Mouse (Mus musculus): ENCODE measurements at regions not wholly inside any gene's neighbourhood (a gene's known extent, or its start where the extent isn't known, plus 50 kb on each side); places are given as distances from the start of the nearest gene placed in this dataset.
A peak's percentile ranks its signal among the peaks of the same experiment; 100 is the strongest.

DNA sequence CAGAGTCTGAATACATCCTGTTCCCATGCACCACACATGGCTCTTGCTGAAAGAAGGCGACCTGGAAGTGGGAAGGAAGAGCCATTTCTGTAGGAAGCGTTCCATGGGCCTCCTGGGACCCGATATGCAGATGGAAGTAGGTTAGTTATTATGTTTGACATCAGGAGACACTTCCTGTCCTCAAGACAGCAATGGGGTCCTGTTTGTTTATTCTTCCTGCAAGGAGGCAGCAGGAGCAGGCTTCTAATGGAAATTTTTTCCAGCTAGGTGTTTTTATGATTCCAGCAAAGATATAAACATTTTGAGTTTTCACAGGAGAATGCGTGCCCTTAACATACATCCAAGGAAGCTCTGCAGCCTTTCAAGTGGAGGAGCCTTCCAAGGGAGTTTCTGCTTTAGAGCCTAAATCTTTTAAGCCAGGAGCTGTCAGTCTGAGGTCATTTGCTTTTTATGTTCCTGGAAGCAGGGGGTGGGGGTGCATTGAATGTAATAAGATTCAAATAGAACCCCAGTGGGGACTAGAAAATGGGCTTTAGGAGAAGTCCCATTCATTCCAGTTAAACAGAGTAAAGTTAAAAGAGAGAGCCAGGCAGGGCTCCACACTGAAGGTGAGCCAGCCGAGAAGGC is 146.9 kb downstream of the Kcnj2 start:
- 38% methylated on average over 5 of the region's 5 CpGs for WGBS

DNA sequence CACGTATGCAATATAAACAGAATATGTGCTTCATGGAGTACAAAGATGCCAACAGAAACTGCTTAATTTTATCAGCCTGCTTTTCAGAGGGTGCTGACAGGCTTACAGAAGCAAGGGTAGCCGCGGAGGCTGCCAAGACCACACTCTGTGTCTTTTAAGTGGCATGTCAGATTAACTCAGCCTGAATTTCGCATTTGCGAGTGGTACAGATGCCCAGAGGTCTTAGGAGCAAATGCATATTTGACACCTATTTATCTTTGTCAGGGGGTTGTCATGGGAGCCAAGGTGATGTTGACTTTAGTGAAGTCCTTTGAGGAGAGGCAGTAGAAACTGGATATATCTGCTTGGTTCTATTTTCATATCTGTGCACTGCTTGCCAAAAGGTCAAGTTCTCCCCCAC is 149.0 kb downstream of the Kcnj2 start:
- Histone ChIP-seq H3K9me3 (peaks cover 3% of the 10 kb centered on the region; the same call in 1 of the 2 replicates), H3K27me3 (replicated peaks; ENCODE audit: low read depth, poor library complexity, severe bottlenecking) (no peaks in the 10 kb centered on the region), H3K36me3 (replicated peaks) (no peaks in the 10 kb centered on the region), H3K4me3 (no peak overlapping the region), H3K27ac (replicated peaks) (no peak overlapping the region), H3K4me1 (peaks cover 16% of the 10 kb centered on the region)
- 82% methylated on average over 5 of the region's 5 CpGs for WGBS
- DNase-seq (ENCODE audit: low spot score) = no peak

More for the DNA sequence above, 146.9 kb downstream of the Kcnj2 start:
- peak; percentile 13 for DNase-seq (ENCODE audit: low spot score)
- peaks cover 16% of the 10 kb centered on the region for H3K4me1 ChIP-seq
- no peaks in the 10 kb centered on the region for H3K27me3 ChIP-seq (replicated peaks; ENCODE audit: low read depth, poor library complexity, severe bottlenecking)
- H3K36me3 ChIP-seq (replicated peaks) = no peaks in the 10 kb centered on the region
- H3K9me3 ChIP-seq = peaks cover 3% of the 10 kb centered on the region; the same call in 1 of the 2 replicates
- peak overlapping the region; percentile 69 for H3K27ac ChIP-seq (replicated peaks)
- H3K4me3 ChIP-seq = no peak overlapping the region

DNA sequence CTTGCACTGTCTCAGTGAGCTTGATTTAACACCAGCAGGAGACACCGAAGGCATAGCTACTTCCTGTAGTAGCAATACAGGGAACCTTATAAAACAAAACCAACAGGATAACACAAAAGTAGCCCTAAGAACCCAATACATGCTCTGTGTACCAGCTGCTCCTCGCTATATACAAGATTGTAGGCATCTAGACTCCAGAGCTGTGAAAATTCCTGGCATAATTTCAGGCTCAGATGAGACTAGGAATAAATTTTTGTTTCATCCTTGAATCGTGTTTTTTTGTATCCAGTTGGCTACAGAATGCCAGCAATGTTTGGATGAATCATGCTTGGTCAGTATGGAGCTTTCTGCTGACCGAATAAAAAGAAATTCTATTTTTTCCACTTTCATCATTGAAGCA is 157.9 kb downstream of the Kcnj2 start:
- Histone ChIP-seq H3K4me1 (no peaks in the 10 kb centered on the region), H3K4me3 (no peak overlapping the region), H3K9me3 (peaks cover 2% of the 10 kb centered on the region; the same call in 1 of the 2 replicates), H3K27me3 (replicated peaks; ENCODE audit: low read depth, poor library complexity, severe bottlenecking) (no peaks in the 10 kb centered on the region), H3K36me3 (replicated peaks) (no peaks in the 10 kb centered on the region), H3K27ac (replicated peaks) (no peak overlapping the region)
- WGBS = 92% methylated on average over 4 of the region's 4 CpGs
- DNase-seq (ENCODE audit: low spot score) = no peak

GRCm38 (mm10) chr11:111227305-111227704 is 161.3 kb downstream of the Kcnj2 start:
- 75% methylated on average over 1 of the region's 1 CpGs for WGBS
- Histone ChIP-seq H3K27ac (replicated peaks) (no peak overlapping the region), H3K36me3 (replicated peaks) (no peaks in the 10 kb centered on the region), H3K4me1 (no peaks in the 10 kb centered on the region), H3K9me3 (peaks cover 2% of the 10 kb centered on the region; the same call in 1 of the 2 replicates), H3K27me3 (replicated peaks; ENCODE audit: low read depth, poor library complexity, severe bottlenecking) (no peaks in the 10 kb centered on the region), H3K4me3 (no peak overlapping the region)
- DNase-seq (ENCODE audit: low spot score) = no peak

DNA sequence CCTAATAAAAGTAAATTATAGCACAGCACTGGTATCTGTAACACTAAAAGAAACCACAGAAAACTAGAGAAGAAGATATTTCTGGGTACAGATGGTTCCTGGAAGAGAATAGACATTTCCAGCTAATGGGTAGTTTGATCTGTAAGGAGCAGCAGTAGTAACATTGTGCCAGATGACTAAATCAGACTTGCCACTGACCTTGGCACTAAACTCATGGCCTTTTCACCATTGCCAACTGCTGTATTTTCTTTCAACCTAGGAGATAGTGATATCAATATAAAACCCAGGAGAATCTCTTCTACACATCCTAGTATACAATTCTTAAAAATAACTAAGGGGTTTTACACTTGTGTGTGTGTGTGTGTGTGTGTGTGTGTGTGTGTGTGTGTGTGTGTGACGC is 170.8 kb downstream of the Kcnj2 start:
- Histone ChIP-seq H3K4me1 (no peaks in the 10 kb centered on the region), H3K4me3 (no peak overlapping the region), H3K27me3 (replicated peaks; ENCODE audit: low read depth, poor library complexity, severe bottlenecking) (no peaks in the 10 kb centered on the region), H3K9me3 (no peaks in the 10 kb centered on the region), H3K27ac (replicated peaks) (no peak overlapping the region), H3K36me3 (replicated peaks) (no peaks in the 10 kb centered on the region)
- WGBS = 91% methylated on average over 1 of the region's 1 CpGs
- DNase-seq (ENCODE audit: low spot score) = no peak

DNA sequence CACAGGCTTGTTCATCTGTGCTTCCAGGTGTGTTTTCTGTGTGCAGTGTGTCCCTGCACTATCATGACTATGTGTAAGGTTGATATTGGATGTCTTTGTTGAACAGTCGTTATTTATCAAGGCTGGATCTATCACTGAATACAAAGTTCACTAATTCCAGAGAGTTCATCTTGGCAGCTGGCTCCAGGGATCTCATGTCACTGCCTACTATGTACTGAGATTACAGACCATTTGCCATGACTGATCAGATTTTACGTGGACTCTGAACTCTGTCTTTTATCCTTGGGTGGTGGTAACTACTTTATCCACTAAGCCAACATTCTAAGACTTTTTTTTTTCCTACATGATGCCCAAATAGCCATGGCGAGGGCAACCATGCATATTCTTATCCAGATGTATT is 173.8 kb downstream of the Kcnj2 start:
- no peak overlapping the region for H3K27ac ChIP-seq (replicated peaks)
- 77% methylated on average over 3 of the region's 3 CpGs for WGBS
- H3K4me3 ChIP-seq = no peak overlapping the region
- H3K4me1 ChIP-seq = no peaks in the 10 kb centered on the region
- no peaks in the 10 kb centered on the region for H3K36me3 ChIP-seq (replicated peaks)
- H3K9me3 ChIP-seq = no peaks in the 10 kb centered on the region
- H3K27me3 ChIP-seq (replicated peaks; ENCODE audit: low read depth, poor library complexity, severe bottlenecking) = no peaks in the 10 kb centered on the region
- no peak for DNase-seq (ENCODE audit: low spot score)

DNA sequence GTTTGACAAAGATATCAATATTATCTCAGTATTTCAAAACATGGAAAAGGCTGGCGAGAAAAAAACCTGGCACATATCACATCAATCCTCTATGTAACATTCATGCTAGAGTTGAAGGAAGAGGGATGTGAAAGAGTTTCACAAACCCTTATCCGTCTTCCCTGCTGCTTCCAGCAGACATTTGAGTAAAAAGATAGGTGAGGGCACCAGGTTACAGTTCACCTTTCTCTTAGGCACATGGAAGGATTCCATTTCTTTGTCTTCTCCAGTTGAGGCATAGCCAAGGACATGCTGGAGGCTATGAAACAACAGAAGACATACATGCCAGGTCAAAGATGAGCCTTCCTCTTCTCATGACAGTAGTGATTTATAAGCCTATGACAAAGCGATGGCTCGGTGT is 186.3 kb downstream of the Kcnj2 start:
- 92% methylated on average over 4 of the region's 4 CpGs for WGBS
- H3K27me3 ChIP-seq (replicated peaks; ENCODE audit: low read depth, poor library complexity, severe bottlenecking) = no peaks in the 10 kb centered on the region
- H3K4me3 ChIP-seq = no peak overlapping the region
- no peaks in the 10 kb centered on the region for H3K9me3 ChIP-seq
- no peak for DNase-seq (ENCODE audit: low spot score)
- H3K4me1 ChIP-seq = no peaks in the 10 kb centered on the region
- no peaks in the 10 kb centered on the region for H3K36me3 ChIP-seq (replicated peaks)
- no peak overlapping the region for H3K27ac ChIP-seq (replicated peaks)

DNA sequence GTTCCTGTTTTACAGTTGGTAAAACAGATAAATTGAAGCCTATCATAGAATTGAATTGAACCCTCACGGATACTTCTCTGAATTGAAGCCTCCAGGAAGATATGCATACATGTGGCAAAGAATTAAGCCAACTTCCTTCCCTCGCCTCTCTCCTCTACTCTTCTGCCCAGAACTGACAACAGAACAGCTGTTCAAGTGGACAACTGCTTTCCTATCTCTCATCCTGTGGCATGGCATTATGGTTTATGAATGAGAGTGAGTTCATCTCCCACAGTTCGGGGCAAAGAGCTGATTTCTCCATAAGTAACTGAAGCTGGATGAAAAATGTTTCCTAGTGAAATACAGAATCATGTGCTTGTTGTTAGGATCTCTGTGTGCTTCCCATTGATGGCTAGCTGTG is 190.6 kb downstream of the Kcnj2 start:
- WGBS = 87% methylated on average over 3 of the region's 3 CpGs
- Histone ChIP-seq H3K4me1 (no peaks in the 10 kb centered on the region), H3K9me3 (no peaks in the 10 kb centered on the region), H3K27ac (replicated peaks) (no peak overlapping the region), H3K27me3 (replicated peaks; ENCODE audit: low read depth, poor library complexity, severe bottlenecking) (no peaks in the 10 kb centered on the region), H3K4me3 (no peak overlapping the region), H3K36me3 (replicated peaks) (no peaks in the 10 kb centered on the region)
- no peak for DNase-seq (ENCODE audit: low spot score)

DNA sequence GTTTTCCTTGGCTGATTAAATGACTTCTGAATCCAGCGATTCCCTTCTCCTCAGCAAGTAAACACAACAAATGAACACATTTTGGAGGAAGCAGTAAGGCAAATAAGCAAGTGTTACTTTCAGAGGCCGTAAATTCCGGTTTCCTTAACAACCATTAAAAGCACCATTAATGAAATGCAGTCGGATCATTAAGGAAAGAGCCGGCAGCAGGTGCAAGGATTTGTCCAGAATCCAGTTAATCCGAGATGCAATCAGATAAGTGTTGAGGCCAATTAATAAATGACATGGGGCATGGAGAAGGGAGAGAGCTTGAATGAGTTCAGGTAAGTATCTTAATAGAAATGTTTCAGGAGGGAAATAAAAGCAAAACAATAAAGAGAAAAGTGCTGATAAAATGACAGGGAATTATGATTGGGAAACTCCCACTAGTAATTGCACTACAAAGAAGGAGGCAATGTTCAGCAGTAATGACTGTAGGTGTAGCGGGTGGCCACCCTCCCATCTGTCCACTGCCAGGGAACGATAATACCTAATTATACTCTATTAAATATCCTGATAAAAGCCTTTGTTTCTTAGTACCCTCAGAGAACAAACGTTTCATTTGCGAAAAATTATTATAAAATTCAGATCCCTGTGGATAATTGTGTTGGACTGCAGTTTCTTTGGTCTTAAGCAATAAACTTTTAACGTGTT is 194.9 kb downstream of the Kcnj2 start:
- Histone ChIP-seq H3K9me3 (no peaks in the 10 kb centered on the region), H3K4me1 (no peaks in the 10 kb centered on the region), H3K27me3 (replicated peaks; ENCODE audit: low read depth, poor library complexity, severe bottlenecking) (no peaks in the 10 kb centered on the region), H3K27ac (replicated peaks) (no peak overlapping the region), H3K4me3 (no peak overlapping the region), H3K36me3 (replicated peaks) (no peaks in the 10 kb centered on the region)
- 82% methylated on average over 11 of the region's 11 CpGs for WGBS
- DNase-seq (ENCODE audit: low spot score) = no peak

GRCm38 (mm10) chr11:111273651-111274050 is 207.7 kb downstream of the Kcnj2 start:
- no peak for DNase-seq (ENCODE audit: low spot score)
- Histone ChIP-seq H3K27ac (replicated peaks) (no peak overlapping the region), H3K4me3 (no peak overlapping the region), H3K4me1 (0 out of 2 replicates have a peak, but pooled peaks cover 5% of the 10 kb centered on the region), H3K9me3 (no peaks in the 10 kb centered on the region), H3K36me3 (replicated peaks) (no peaks in the 10 kb centered on the region), H3K27me3 (replicated peaks; ENCODE audit: low read depth, poor library complexity, severe bottlenecking) (no peaks in the 10 kb centered on the region)

DNA sequence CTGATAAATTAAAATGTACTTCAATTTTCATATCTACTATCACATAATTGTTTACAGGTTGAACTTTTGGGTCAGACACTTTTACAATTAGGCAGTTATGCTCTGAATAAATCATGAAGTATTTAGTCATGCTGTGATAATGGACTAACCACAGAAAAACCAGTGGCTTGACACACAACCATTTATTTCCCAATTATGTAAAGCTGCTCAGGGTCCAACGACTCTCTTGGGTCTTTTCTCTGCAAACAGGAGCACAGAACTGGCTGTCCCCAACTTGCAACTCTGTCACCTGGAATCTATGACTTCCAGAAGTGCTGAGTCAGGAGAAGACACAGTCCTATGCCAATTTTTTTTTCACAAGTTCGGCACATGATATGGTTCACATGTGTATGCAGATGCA is 214.8 kb downstream of the Kcnj2 start:
- Histone ChIP-seq H3K4me3 (no peak overlapping the region), H3K4me1 (peaks cover 13% of the 10 kb centered on the region), H3K9me3 (no peaks in the 10 kb centered on the region), H3K27me3 (replicated peaks; ENCODE audit: low read depth, poor library complexity, severe bottlenecking) (no peaks in the 10 kb centered on the region), H3K27ac (replicated peaks) (no peak overlapping the region), H3K36me3 (replicated peaks) (no peaks in the 10 kb centered on the region)
- no peak for DNase-seq (ENCODE audit: low spot score)
- WGBS = 59% methylated on average over 2 of the region's 2 CpGs

GRCm38 (mm10) chr11:111281237-111282160 is 215.5 kb downstream of the Kcnj2 start:
- H3K36me3 ChIP-seq (replicated peaks) = no peaks in the 10 kb centered on the region
- H3K27me3 ChIP-seq (replicated peaks; ENCODE audit: low read depth, poor library complexity, severe bottlenecking) = no peaks in the 10 kb centered on the region
- DNase-seq (ENCODE audit: low spot score) = no peak
- no peak overlapping the region for H3K27ac ChIP-seq (replicated peaks)
- 49% methylated on average over 7 of the region's 7 CpGs for WGBS
- peaks cover 13% of the 10 kb centered on the region for H3K4me1 ChIP-seq
- H3K9me3 ChIP-seq = no peaks in the 10 kb centered on the region
- H3K4me3 ChIP-seq = no peak overlapping the region

All from embryonic facial prominence, embryonic 10.5 days (tissue).